Mouse (Mus musculus): Measurements from ENCODE around the gene Pus10.
"Not testable (repeated sequence)": the region's sequence is repeated elsewhere in the genome, so short reads cannot be mapped to it uniquely, and the experiment has no call there.

Pus10 gene

DNA sequence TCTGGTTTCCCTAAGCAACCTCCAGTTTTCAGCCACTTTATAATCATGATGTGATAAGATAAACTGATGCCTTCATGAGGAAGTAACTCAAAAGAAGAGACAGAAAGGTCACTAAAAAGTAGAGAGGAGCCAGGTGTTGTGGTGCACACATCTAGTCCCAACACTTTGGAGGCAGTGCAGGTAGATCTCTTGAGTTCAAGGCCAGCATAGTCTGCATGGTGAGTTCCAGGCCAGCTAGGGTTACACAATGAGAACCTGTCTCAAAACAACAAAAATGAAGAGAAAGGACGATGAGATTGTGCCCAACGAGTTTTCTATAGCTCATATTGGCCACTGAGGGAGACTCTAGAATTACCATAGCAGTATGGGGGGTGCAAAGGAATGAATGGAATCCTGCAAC, 33.1 kb downstream of the Pus10 start:
- no peak for DNase-seq

DNA sequence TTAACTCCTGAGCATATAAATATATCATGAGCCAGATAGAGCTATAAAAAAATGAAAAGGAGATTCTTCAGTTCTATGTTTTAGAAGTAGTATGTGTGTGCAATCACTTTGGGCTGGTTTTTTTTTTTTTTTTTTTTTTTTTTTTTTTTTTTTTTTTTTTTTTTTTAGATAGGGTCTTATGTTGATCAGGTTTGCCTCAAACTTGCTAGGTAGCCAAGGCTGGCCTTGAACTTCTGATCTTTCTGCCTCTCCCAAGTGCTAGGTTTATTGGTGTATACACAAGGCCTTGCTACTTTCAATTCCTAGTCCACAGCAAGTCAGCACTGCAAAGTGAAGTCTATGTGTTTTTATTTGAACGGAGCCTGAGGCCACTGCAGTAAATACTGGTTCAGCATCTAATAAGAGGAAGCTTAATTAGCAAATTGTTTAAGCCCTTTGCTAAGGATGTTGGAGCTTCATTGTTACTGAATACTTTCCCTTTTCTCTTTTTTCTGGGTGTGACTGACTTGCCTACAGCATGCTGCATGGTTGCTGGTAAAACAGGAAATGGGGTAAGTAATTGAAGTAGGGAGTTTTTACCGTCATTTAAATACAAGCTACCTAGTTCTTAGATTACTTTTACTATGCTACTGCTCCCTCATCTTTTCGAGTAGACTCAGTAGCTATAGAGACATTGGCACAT, 34.1 kb downstream of the Pus10 start:
- DNase-seq, result no peak

DNA sequence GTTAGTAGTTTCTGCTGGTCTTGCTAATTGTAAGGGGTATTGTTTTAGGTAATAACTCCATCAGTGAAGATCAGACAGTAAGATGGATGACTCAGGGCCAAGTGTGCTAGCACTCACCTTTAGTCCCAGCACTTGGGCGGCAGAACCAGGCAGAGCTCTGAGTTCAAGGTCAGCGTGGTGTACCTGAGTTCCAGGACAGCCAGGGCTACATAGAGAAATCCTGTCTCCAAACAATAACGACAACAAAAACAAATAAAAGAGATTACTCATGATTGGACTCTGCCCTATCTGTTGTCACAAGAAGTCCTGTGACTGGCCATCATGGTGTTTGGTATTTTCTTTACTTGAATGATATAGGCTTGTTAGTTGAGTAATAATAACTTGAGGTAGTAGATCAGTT, 36.4 kb downstream of the Pus10 start:
- no peak for DNase-seq

DNA sequence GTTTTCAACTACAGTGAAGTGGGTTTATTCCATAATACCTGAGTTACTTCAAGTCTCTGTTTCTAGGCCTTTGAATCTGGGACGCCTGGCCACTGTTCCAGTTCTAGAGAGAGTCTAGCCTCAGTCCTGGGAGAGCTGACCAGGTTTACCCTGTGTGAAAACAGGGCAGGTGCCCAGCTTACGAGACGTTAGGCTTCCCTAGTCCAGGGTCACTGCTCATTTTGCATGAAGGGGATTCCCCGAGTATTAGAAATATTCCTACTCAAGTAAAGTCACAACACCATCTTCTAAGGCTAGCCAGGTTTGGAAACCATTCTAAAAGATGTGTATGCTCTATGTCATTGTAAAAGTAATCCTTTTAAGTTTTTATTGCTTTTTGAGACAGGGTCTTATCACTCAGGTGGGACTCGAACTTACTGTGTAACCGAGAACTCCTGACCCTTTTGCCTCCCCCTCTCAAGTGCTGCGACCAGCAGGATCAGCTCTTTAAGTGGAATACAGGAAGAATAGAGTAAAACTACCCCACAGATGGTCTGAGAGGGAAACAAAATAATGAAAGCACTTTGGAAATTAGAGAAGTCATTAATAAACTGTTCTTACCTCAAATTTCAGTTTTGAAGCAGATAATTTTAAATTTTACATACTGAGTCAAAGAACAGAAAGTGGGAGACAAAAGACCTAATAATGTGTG, 39.3 kb downstream of the Pus10 start:
- no peak for DNase-seq

DNA sequence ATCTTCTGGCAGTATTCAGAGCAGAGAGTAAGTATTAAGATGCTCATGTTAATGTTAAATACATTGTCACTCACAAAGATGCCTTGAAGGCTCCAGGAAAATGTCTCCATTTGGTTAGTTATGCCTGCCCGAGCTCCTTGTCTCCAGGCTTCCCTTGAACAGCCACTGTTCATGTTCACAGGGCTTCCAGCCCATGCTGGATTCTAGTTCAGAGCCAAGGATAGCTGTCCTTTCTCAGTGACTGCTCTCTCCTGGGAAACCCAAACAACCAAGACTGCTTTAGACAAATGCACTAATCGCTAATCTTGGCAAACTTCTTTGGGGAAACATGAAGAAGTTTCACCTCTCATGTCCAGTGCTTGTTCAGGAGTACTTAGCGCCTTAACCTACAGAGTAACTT, 46.8 kb downstream of the Pus10 start:
- DNase-seq, result no peak

DNA sequence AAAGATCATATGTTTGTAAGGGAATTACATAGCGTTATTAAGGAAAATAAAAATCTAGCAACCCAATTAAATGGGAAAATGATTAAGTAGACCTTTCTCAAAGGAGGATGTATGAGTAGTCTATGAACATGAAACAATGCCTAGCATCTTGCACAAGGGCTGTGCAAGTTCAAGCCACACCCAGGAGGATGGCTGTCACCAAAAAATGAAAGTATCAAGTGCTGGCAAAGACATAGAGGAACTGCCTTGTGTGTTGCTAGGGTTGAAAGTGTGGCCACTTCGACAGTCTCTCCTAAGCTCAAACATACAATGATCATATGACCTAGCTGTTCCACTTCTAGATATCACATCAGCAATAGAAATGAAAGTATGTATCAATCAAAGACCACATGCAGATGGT, 53.4 kb downstream of the Pus10 start:
- DNase-seq, result no peak

DNA sequence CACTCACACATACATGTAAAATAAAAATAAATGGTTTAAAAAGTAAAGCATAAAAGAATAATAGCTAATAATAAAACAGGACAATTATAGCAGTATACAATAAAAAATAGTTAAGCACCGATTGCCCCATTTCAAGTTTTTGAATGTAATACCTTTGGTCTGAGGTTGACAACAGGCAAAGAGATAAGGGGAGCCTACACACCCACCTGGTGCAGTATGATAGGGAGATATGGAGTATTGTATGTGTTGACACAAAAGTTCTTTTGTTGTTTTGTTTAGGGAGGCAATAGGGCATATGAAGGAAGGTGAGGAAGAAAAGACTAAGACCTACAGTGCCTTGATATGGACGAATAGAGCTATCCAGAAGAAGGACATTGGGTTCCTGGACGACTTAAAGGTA, 54.4 kb downstream of the Pus10 start:
- no peak for DNase-seq

DNA sequence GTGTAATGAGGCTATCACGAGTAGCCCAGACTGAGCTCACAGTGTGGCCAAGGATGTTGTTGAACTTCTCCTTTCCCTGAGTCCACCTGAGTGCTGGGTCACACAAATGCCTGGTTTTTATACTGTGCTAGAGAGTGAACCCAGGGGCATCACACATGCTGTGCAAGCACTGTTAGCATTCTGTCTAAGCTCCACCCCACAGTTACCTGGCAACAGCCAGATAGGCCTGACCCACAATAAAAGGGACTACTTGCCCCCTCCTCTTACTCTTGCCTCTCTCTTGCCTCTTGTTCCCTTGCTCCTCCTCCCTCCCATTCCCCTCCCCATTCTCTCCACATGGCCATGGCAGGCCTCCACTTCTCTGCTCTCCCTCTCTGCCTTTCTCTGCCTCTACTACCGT, 56.9 kb downstream of the Pus10 start:
- no peak for DNase-seq

DNA sequence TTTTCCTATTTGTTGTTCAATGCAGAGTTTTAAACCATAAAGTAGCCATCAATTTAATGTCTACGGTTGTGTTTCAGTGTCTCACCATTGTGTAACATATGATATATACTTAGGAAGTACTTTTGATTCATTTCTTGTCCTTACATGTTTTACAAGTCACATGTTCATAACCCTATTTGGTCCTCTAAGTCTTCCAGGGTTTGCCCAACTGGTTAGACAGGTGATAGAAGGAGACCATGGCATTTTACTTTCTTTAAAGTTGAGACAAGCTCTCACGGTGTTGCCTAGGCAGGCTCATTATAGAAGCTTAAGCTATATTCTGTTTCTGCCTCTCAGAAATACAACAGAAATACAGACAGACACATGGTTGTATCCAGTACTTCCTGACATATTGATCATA, 60.4 kb downstream of the Pus10 start:
- no peak for DNase-seq

DNA sequence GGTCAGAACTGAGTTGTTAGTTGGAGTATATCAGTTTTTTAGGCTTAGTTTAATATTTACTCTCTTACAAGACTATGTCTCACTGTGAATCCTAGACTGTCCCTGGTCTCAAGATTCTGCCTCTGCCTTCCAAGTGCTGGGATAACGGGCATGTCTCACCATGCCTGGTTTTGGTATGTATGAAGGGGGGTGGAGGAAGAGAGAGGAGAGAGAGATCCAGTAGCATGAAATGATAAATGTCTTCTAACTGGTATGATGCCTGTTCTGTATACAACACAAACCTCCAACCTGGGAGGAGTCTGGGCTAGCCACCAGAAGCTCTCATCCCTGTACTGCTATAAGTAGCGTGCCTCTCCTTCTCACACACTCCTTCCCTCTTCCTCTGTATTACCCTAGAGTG, 61.0 kb downstream of the Pus10 start:
- no peak for DNase-seq

DNA sequence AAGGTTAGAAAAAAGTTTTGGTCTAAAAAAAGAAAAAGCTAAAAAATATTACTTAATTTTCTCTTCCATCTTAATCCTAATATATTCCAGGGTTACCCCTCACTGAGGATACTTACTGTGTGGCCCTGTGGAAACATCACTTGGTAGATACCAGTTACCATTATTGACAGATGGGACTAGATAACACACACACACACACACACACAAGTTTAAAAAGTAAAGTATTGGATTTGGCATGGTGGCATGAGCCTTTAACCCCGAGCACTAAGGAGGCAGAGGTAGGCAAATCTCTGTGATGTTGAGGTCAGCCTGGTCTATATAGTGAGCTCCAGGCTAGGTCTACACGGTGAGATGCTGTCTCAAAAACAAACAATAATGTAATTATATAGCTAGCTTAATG, 62.7 kb downstream of the Pus10 start:
- no peak for DNase-seq

DNA sequence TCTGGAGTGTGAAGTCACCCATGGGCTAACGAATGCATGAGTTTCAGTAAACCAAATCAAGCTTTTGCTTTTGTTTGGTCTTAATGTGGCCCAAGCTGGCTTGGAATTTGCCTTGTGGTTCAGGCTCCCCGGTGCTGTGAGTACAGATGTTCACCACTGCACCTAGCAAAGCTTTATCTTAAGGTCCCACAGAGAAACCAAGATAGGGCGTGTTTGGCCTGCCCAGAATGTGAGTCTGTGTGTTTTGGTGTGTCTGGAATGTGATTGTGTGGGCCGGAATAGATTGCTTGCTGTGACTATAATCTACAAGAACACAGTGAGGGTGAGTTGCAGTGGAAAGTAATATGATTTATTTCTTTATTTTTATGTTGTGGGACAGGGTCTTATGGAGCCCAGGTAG, 64.6 kb downstream of the Pus10 start:
- no peak for DNase-seq

DNA sequence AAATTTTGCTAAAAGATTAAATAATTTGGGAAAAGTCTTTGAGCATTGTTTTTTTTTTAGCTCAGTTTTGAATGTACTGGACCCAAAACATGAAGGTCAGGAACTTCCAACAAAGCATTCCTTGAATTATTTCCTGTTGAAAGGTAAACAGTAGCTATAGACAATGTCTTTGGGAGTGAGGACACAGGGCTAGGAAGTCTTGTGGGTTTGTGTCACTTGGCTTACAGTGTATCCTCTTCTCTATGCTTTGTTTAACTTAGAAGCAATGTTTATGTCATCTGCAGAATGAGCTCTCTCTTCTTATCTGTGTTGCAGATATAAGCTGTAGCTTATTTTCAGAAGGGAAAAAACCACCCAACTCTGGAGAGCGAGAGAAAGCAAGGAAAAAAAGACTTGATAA, 67.4 kb downstream of the Pus10 start:
- DNase-seq, result no peak

DNA sequence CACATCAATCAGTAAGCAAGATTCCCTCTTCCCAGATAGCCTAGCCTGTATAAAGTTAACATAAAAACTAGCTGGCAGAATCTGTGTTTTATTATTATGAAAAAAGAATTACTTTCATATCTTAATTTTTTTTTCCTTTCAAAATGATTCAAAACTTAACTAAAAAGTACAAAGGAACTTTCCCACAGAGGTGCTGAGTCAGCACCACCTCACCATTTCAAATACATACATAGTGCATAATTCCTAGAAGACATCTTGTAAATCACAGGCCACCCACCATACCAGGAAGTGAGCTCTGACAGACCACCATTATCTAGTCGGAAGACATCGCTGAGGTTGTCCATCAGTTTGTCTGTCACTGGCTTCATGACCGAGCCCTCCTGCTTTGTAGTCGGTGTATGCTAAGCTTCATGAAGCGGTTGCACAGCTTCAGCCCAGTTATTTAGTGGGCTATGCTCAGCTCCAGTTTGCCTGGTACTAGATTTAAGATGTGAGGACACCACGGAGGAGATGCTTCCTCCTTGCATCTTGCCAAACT, 69.3 kb downstream of the Pus10 start:
- DNase-seq, result no peak

DNA sequence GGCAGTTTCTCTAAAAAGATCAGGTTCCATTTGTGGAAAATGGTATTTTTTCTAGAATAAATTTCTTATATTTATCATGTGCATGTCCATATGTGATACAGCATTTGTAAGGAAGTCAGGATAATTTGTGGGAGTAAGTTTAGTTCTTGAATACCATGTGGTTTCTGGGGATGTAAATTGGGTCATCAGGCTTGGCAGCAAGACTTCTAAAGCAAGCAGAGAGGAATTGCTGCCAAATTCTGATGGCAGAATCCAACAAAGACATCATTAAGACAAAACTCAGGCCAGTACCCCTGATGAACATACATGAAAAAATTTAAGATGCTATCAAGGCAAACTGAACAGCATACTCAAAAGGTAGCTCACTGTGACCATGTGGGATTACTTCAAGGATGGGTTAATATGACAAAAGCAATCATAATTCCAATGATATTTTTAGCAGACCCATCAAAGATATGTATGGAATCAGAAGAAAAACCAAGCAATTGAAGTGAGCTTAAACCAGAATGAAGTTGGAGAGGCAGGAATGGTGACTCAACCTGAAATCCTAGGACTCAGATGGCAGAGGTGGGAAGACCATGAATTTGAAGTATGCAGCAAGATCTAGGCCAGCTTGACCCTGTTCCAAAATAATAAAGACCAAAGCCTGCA, 70.5 kb downstream of the Pus10 start:
- DNase-seq, result peak; percentile 8 to 41

DNA sequence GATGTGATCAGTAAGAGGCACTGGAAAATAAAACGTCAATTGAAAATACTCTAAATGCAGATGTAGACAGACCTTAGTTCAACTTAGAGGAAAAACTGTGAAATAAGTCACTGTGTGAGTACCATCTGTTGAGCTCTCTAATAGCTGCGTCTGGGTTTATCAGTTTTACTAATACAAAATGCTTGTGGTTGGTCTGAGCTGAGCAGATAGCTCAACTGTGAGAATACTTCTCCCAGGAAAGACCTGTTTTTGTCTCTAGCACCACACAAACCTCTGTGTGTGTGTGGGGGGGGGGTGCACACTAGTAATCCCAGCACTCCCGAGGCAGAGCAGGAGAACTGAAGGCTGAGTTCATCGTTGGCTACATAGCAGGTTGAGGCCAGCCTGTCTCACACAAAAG, 75.4 kb downstream of the Pus10 start:
- no peak for DNase-seq

DNA sequence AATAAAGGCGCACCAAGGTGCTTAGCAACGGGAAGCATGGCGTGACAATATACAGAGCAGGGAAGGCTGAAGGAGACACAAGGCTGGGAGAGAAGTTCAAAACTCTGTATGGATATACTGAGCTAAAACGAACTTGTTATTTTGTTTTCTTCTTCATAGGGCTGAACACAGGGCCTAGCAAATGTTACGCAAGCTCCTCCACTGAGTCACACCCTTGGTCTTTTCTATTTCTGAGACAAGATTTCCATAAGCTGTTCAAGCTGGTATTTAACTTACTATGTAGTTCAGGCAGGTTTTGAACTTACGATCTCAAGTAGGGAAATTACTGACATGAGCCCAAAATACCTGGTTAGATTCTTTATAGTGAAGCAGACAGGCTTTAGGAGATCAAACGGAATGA, 75.9 kb downstream of the Pus10 start:
- DNase-seq, result no peak

DNA sequence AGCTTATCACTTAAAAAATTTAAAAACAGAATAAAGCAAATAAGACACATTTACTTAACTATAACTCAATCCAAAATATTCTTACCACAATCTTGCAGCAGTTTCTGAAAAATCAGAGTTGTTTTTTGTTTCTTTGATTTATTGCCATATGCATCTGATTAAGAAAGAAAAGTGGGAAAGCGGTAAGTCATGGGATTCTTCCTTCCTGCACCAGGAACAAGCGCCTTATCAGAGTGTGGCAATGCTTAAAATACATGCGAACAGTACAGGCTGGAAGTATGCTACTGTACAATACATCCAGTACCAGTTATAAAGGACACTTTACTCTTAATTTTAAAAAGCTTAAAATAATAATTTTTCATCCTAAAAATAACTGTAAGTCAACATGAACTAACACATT, 78.9 kb downstream of the Pus10 start:
- no peak for DNase-seq

DNA sequence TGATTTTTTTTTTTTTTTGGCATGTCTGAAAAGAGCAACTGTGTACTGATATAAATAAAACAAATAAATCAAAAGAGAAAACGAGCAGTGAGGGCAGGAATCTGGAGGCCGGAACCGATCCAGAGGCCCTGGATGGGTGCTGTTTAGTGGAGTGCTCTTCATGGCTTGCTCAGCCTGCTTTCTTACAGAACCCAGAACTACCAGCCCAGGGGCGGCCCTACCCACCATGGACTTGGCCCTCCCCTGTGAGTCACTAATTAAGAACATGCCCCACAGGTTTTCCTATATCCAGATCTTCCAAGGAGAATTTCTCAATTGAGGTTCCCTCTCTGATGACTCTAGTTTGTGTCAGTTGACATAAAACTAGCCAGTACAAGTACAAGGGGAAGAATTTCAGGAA, 80.6 kb downstream of the Pus10 start:
- DNase-seq, result no peak

DNA sequence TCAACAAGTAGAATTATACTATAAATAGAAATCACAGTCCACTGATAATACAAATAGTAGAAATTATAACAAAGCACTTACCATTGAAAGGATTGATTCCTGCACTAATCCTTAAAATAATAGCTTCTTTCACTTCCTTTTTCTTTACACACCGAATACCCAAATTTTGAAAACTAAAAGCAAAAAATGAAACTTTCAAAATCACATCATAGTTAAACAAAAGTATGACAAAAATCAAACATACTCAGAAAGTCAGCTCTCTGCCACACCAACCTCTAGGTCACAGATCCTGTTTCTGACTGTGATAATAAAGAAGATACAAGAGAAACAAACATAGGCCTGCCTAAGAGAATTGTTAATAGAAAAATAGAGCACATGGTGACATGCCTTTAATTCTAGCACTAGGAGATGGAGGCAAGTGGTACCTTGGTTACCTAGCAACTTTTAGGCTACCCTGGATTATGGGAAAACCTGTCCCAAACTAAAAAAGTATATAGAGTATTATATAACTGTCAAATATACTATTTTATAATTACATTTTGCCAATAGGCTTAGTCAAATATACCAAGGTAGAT, 87.7 kb downstream of the Pus10 start:
- DNase-seq, result no peak

DNA sequence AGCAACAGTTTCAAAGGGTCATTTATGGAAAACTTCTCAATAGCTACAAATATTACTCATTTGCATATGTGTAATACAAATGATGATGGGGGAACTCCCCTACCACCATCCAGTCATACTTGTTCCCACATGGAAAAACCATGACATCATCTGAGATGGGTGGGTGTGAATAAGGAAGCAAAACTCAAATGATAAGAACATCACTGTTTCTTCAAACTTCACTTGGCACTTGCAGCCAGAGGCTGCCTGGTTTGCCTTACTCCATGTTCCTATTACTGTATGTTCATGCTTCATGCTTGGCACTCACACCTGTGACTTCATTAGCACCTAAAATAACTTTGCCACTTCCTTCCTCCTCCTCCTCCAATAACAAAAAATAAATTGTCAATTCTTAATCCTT, 88.9 kb downstream of the Pus10 start:
- DNase-seq, result no peak

DNA sequence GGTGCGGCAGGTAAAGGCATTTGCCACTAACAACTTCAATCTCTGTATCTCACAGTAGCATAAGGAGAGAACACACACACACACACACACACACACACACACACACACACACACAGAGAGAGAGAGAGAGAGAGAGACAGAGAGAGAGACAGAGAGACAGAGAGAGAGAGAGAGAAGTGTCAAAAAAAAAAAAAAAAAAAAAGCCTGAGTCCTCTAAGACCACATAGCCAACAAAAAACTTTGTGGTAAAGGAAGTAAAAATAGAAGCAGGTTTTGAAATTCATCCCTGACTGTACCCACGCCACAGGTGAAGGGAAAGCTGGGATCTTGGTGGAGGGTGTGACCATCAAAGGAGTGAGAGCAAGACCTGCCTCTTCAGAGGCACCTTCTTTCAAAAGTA, 92.7 kb downstream of the Pus10 start:
- no peak for DNase-seq

DNA sequence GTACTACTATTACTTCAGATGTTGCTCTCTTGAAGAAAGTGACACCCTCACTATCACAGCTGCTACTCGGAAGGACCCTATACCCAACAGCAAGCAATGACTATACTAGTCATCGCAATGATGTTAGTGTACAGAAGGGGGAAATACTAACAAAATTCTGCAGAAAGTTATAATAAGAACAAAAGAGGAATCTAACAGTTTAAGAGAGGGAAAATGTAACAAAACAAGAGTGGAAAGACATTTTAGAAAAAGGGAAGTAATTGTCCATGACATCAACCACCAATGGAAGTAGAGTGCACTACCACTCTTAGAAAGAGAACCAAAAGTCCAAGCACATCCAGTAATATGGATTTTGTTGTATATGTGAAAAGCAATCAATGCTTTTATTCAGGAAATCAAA, 97.2 kb downstream of the Pus10 start:
- no peak for DNase-seq

DNA sequence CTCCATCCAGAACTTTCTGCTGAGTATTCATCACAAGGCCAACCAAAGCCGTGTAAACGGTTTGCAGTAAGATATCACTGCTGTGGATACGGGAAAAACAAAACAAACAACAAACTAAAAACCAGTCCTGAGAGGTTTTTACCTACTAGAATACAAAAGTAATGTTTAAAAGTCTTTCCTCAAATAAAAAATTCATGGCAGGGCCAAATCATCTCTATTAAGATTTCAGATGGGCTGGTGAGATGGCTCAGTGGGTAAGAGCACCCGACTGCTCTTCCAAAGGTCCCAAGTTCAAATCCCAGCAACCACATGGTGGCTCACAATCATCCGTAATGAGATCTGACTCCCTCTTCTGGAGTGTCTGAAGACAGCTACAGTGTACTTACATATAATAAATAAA, 101.9 kb downstream of the Pus10 start:
- DNase-seq, result not testable (repeated sequence)

All from cerebellum, postnatal 25 days (tissue).